Mouse (Mus musculus) lung, embryonic 14.5 days (tissue): ENCODE results near the gene Donson. TPM values are rescaled to one million over a fixed set of nuclear protein-coding genes. Genes with fewer than 3 reads are reported as not detected.

Source experiments
- ATAC-seq: fragments of 200-750 bp; cut with Nextera tagmentation; 2 replicates; pipeline ENCODE4 v1.8.0; 2017; ENCODE audit warnings: mild to moderate bottlenecking, moderate TSS enrichment, moderate library complexity; ENCODE audit not compliant: insufficient read depth
- DNase-seq: peaks from one replicate; pipeline ENCODE4 v3.0.0-alpha.2; 2015
- H3K27ac ChIP-seq: fragments of 300-500 bp; sonication (generic); 2 replicates; pipeline ENCODE4 v1.5.1; 2014; ENCODE audit warnings: low read depth, mild to moderate bottlenecking, moderate library complexity
- H3K27me3 ChIP-seq: fragments of 300-500 bp; sonication (generic); 2 replicates; pipeline ENCODE4 v1.6.1; 2014; ENCODE audit warnings: low read length, control low read depth; ENCODE audit not compliant: insufficient read depth
- H3K36me3 ChIP-seq: fragments of 300-500 bp; sonication (generic); 2 replicates; pipeline ENCODE4 v1.6.1; 2014; ENCODE audit warnings: control low read depth; ENCODE audit not compliant: insufficient read depth
- H3K4me1 ChIP-seq: fragments of 300-500 bp; sonication (generic); 2 replicates; pipeline ENCODE4 v1.6.1; 2014; ENCODE audit warnings: antibody characterized with exemption, control low read depth; ENCODE audit not compliant: insufficient read depth
- H3K4me2 ChIP-seq: fragments of 300-500 bp; sonication (generic); 2 replicates; pipeline ENCODE4 v1.6.1; 2014; ENCODE audit warnings: mild to moderate bottlenecking
- H3K4me3 ChIP-seq: fragments of 300-500 bp; sonication (generic); 2 replicates; pipeline ENCODE4 v1.5.1; 2014; ENCODE audit warnings: low read depth, low read length
- H3K9ac ChIP-seq: fragments of 300-500 bp; sonication (generic); 2 replicates; pipeline ENCODE4 v1.6.1; 2014
- H3K9me3 ChIP-seq: fragments of 300-500 bp; sonication (generic); 2 replicates; pipeline ENCODE4 v1.6.1; 2016; ENCODE audit warnings: low read depth, low read length, control low read depth
- CTCF ChIP-seq: IDR thresholded peaks from 2 replicates; pipeline ENCODE4 v1.5.1; 2016; ENCODE audit warnings: antibody characterized with exemption, low read depth
- WGBS: fragments of 180-500 bp; shearing (Covaris S2); extraction: QIAGEN DNeasy Blood & Tissue Kit; methylation state at CpG from one replicate; pipeline ENCODE4 v1.1.7; 2014; 5-methylcytosine and 5-hydroxymethylcytosine counted together
- polyA plus RNA-seq: library from polyadenylated mRNA; unstranded; fragments of >200 nt; fragmentation: Nextera tagmentation; extraction: Ambion mirVana; gene quantifications from 2 replicates; pipeline ENCODE4 v1.2.1, GENCODE M21; 2014

Donson gene
- polyA plus RNA-seq, 1 experiment from 2014 or later = 34.4 TPM

DNA sequence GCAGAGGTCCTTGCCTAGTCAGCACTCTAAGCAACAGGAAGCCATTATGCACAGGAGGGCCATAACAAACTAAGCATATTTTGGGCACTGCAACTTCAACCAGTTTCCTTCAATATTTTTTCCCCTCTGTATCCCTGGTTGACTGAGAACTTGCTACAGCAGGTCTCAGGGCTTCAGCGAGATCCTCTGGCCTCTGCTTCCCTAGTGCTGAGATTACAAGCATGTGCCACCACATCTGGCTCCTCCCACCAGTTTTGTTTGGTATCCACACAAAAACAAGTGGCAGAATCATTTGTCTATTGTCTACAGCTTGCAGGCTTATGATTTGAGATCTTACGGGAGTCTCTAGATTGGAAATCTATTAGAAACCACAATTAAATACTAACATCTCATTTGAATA is 43.7 kb downstream of the Donson start:
- TF ChIP-seq CTCF = no peak
- H3K4me1 ChIP-seq = no peaks in the 10 kb centered on the region
- DNase-seq (no peak), ATAC-seq (no peak)
- H3K9me3 ChIP-seq = no peaks in the 10 kb centered on the region
- no peaks in the 10 kb centered on the region for H3K27me3 ChIP-seq
- H3K36me3 ChIP-seq = peaks cover 28% of the 10 kb centered on the region
- no peak overlapping the region for H3K4me3 ChIP-seq
- whole genome bisulfite sequencing = 81% methylated on average over 2 of the region's 2 CpGs
- no peak overlapping the region for H3K27ac ChIP-seq
- H3K4me2 ChIP-seq = no peak overlapping the region
- H3K9ac ChIP-seq = no peak overlapping the region

- Histone ChIP-seq H3K9ac (no peak overlapping the region), H3K27ac (no peak overlapping the region), H3K4me3 (no peak overlapping the region), H3K4me1 (no peaks in the 10 kb centered on the region), H3K36me3 (peaks cover 75% of the 10 kb centered on the region), H3K9me3 (no peaks in the 10 kb centered on the region), H3K4me2 (no peak overlapping the region), H3K27me3 (no peaks in the 10 kb centered on the region)
- 91% methylated on average over 8 of the region's 8 CpGs for WGBS
- ATAC-seq = no peak
- DNase-seq = no peak
- TF ChIP-seq CTCF = no peak
Measured at GRCm38 (mm10) chr16:91640171-91640570, 48.4 kb downstream of the Donson start.

GRCm38 (mm10) chr16:91639636-91640035 is 48.9 kb downstream of the Donson start:
- WGBS = 96% methylated on average over 2 of the region's 2 CpGs
- H3K27ac ChIP-seq = no peak overlapping the region
- no peak for ATAC-seq

DNA sequence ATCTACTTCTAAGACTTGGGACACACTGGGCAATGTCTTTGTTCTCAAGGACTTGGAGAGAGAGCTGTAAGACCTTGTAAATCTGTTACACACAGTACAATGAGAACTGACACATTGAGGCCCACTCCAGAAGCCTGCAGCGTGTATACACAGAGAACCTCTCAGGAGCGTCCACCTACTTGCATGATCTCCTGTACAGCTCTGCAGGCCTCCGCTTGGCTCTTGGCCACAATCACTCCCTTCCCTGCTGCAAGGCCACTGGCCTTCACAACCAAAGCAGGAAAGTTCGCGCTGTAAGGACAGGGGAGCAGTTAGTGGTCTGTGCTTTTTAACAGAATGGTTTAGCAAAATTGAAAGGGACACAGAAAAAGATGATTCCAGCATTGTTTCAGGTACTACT is 49.4 kb downstream of the Donson start:
- DNase-seq (no peak), ATAC-seq (no peak)
- Histone ChIP-seq H3K27ac (no peak overlapping the region), H3K9ac (no peak overlapping the region), H3K4me2 (no peak overlapping the region), H3K27me3 (no peaks in the 10 kb centered on the region), H3K4me3 (no peak overlapping the region), H3K4me1 (no peaks in the 10 kb centered on the region), H3K9me3 (no peaks in the 10 kb centered on the region), H3K36me3 (peaks cover 79% of the 10 kb centered on the region)
- WGBS = 88% methylated on average over 5 of the region's 5 CpGs
- TF ChIP-seq CTCF = no peak

More at GRCm38 (mm10) chr16:91639636-91640035, 48.9 kb downstream of the Donson start:
- Histone ChIP-seq H3K4me2 (no peak overlapping the region), H3K9me3 (no peaks in the 10 kb centered on the region), H3K4me3 (no peak overlapping the region), H3K4me1 (no peaks in the 10 kb centered on the region), H3K9ac (no peak overlapping the region), H3K36me3 (peaks cover 79% of the 10 kb centered on the region), H3K27me3 (no peaks in the 10 kb centered on the region)
- no peak for TF ChIP-seq CTCF
- DNase-seq = no peak

DNA sequence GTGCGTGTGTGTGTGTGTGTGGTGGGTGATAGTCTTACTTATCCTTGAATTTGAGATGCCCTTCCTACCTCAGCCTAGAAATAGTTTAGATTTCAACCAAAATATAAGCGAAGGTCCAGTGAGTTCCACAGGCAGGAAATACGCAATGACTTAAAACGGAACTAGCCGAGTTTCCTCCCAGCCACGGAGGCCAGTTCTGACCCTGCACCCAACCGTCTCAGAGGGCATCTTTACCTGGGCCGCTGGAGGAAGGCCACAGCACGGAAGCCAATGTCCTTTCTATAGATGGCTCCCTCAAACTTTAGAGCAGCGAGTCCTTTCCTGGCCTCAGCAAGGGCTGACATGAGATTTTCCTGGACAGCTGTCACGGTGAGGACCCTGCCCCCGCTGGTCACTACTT is 54.9 kb downstream of the Donson start:
- ATAC-seq = no peak
- no peak overlapping the region for H3K27ac ChIP-seq
- no peaks in the 10 kb centered on the region for H3K4me1 ChIP-seq
- no peak overlapping the region for H3K9ac ChIP-seq
- WGBS = 80% methylated on average over 12 of the region's 12 CpGs
- H3K36me3 ChIP-seq = peaks cover 87% of the 10 kb centered on the region
- DNase-seq = no peak
- no peaks in the 10 kb centered on the region for H3K9me3 ChIP-seq
- no peak overlapping the region for H3K4me2 ChIP-seq
- no peaks in the 10 kb centered on the region for H3K27me3 ChIP-seq
- no peak overlapping the region for H3K4me3 ChIP-seq
- TF ChIP-seq CTCF = no peak

DNA sequence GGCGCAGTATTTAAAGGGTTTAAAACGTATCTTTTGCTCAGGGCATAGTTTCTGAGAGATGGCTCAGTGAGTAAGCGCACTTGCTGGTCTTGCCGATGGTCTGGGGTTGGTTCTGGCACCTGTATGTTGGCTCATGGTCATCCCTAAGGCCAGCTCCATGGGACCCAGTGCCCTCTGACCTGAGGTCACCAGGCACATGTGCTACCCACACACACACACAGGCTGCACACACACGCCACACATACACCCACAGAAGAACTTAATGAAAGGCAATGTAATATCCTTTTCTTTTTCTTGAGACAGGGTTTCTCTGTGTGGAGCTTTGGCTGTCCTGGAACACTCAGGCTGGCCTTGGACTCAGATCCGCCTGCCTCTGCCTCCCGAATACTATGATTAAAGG is 55.6 kb downstream of the Donson start:
- H3K9ac ChIP-seq = no peak overlapping the region
- DNase-seq (no peak), ATAC-seq (no peak)
- no peaks in the 10 kb centered on the region for H3K4me1 ChIP-seq
- no peak overlapping the region for H3K4me2 ChIP-seq
- H3K27ac ChIP-seq = no peak overlapping the region
- H3K27me3 ChIP-seq = no peaks in the 10 kb centered on the region
- no peak overlapping the region for H3K4me3 ChIP-seq
- 91% methylated on average over 7 of the region's 7 CpGs for WGBS
- TF ChIP-seq CTCF = no peak
- H3K9me3 ChIP-seq = no peaks in the 10 kb centered on the region
- peaks cover 87% of the 10 kb centered on the region for H3K36me3 ChIP-seq

GRCm38 (mm10) chr16:91632439-91632838 is 56.1 kb downstream of the Donson start:
- no peak overlapping the region for H3K4me2 ChIP-seq
- no peak for TF ChIP-seq CTCF
- peaks cover 87% of the 10 kb centered on the region for H3K36me3 ChIP-seq
- no peak overlapping the region for H3K4me3 ChIP-seq
- H3K9me3 ChIP-seq = no peaks in the 10 kb centered on the region
- no peak overlapping the region for H3K27ac ChIP-seq
- H3K4me1 ChIP-seq = no peaks in the 10 kb centered on the region
- H3K9ac ChIP-seq = no peak overlapping the region
- ATAC-seq (peak; percentile 75; the same call in 1 of the 2 replicates), DNase-seq (peak; percentile 79)
- no peaks in the 10 kb centered on the region for H3K27me3 ChIP-seq
- WGBS = 50% methylated on average over 5 of the region's 5 CpGs

DNA sequence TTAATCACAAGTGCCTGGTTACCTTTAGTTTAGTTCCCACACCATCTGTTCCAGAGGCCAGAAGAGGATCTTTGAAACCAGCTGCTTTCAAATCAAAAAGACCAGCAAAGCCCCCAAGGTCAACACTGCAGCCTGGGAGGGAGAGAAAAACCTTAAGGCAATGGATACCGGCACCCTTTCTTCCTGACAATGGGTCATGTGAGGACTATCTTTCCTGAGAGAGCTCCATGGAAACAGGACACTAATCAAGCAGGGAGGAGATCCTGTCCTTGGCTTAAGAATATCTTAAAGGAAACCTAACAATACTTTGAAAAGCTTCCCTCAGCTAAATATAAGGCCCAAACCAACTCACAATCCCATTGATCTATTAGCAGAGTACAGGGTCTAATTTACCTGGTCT is 58.0 kb downstream of the Donson start:
- TF ChIP-seq CTCF = no peak
- H3K9ac ChIP-seq = no peak overlapping the region
- no peaks in the 10 kb centered on the region for H3K27me3 ChIP-seq
- no peak for ATAC-seq
- 72% methylated on average over 1 of the region's 1 CpGs for WGBS
- no peak overlapping the region for H3K4me3 ChIP-seq
- DNase-seq = no peak
- no peak overlapping the region for H3K27ac ChIP-seq
- H3K4me2 ChIP-seq = no peak overlapping the region
- H3K36me3 ChIP-seq = peaks cover 83% of the 10 kb centered on the region
- H3K4me1 ChIP-seq = no peaks in the 10 kb centered on the region
- H3K9me3 ChIP-seq = no peaks in the 10 kb centered on the region
